12 mouse cellular contexts compared by ENCODE assay signal in the genomic region with DNA sequence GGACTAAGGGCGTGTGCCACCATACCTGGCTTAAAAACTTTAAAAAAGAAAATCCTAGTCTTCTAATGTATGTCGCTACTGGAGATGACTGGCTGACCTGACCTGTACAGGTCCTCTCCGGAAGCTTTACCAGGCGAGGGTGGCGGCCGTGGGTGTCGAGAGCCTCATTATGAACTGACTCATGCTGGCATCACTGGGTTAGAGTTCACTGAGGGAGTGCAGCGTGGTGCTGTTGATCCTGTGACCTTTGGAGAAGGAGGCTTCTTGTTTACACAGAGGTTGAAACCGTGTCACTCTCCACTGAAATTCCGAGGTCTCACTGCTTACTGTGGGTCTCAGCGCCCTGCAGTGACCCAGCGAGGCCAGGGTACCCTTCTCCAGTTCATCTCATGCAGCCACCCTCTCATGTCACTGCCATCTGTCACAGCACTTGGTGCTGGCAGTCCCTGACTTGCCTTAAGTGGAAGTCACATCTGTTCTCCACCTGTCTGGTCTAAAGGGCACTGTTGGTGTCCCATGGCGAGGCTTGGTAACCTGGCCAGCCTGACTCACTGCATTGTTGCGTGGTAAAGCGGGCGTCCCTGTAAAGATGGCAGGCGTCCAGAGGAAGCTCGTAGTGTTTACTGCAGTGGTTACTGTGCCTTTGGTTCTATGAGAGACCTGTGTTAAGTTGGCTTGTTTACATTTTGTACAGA. TPM values are rescaled to one million over a fixed set of nuclear protein-coding genes. Genes with fewer than 3 reads are reported as not detected.
DNase-seq lines count a peak whose midpoint lies in the region; ATAC-seq and TF ChIP-seq lines count a peak whose summit lies in the region.
"Had no signal": no experiment of that assay in that cellular context is flagged by ENCODE, and none has a peak within 500 bp of the region (broad histone marks: within the 10 kb centered on the region; RNA-seq: fewer than 3 reads in every experiment).

No protein-coding gene starts in this region.

- H3K27ac ChIP-seq in limb, embryonic 12.5 days: no peak overlapping the region
- no peak overlapping the region for H3K27ac ChIP-seq in limb, embryonic 10.5 days
- H3K27ac ChIP-seq in liver, embryonic 14.5 days: no peak overlapping the region
- H3K27ac ChIP-seq in stomach, postnatal 0 days (replicated peaks): peak overlapping the region; percentile 70
- no peak overlapping the region for H3K27ac ChIP-seq in forebrain, embryonic 13.5 days
- H3K27ac ChIP-seq: heart, embryonic 15.5 days; hindbrain, postnatal 0 days had no signal

- H3K9ac ChIP-seq in limb, embryonic 12.5 days (replicated peaks): 0 out of 2 replicates have a peak overlapping the region, but pooled peaks have one; percentile 14
- no peak overlapping the region for H3K9ac ChIP-seq in liver, embryonic 14.5 days (replicated peaks)
- no peak overlapping the region for H3K9ac ChIP-seq in stomach, postnatal 0 days (ENCODE audit: low read length)
- H3K9ac ChIP-seq in forebrain, embryonic 13.5 days: no peak overlapping the region
- H3K9ac ChIP-seq: heart, embryonic 15.5 days; lung, embryonic 14.5 days had no signal

- H3K4me1 ChIP-seq in limb, embryonic 12.5 days (replicated peaks): peaks cover 10% of the 10 kb centered on the region
- H3K4me1 ChIP-seq in limb, embryonic 10.5 days: 0 out of 2 replicates have a peak, but pooled peaks cover 10% of the 10 kb centered on the region
- H3K4me1 ChIP-seq in liver, embryonic 14.5 days (replicated peaks; ENCODE audit: control insufficient read depth in 2 of 2, insufficient read depth in 2 of 2, low read length in 1 of 2): peaks cover 0 to 6% of the 10 kb centered on the region in 2 experiments; a peak in 2 of 4 replicates
- H3K4me1 ChIP-seq in stomach, postnatal 0 days (replicated peaks; ENCODE audit: control insufficient read depth, insufficient read depth): no peaks in the 10 kb centered on the region
- H3K4me1 ChIP-seq in forebrain, embryonic 13.5 days: peaks cover 11% of the 10 kb centered on the region; the same call in 1 of the 2 replicates

- no peak overlapping the region for H3K4me3 ChIP-seq in limb, embryonic 12.5 days (replicated peaks)
- no peak overlapping the region for H3K4me3 ChIP-seq in limb, embryonic 10.5 days
- no peak overlapping the region for H3K4me3 ChIP-seq in liver, embryonic 14.5 days (ENCODE audit: insufficient read depth in 1 of 2, low read depth in 2 of 2, low read length in 2 of 2)
- H3K4me3 ChIP-seq in stomach, postnatal 0 days (ENCODE audit: low read depth, low read length): no peak overlapping the region
- H3K4me3 ChIP-seq in forebrain, embryonic 13.5 days: no peak overlapping the region
- H3K4me3 ChIP-seq: heart, embryonic 15.5 days had no signal

- intact Hi-C loops in heart, postnatal 36 days (cut with DNase I): no loop called here

- TF ChIP-seq CTCF in liver, embryonic 14.5 days (IDR thresholded peaks at IDR 0.05; ENCODE audit: low read depth): no peak
- no peak for TF ChIP-seq CTCF in stomach, postnatal 0 days (IDR thresholded peaks at IDR 0.05; ENCODE audit: low read depth)

- DNase-seq in limb, embryonic 10.5 days (ENCODE audit: low spot score): no peak
- DNase-seq in gastrocnemius, adult 8-10 months (ENCODE audit: low spot score in 2 of 2): peak; percentile 43 to 70
- DNase-seq in liver, embryonic 14.5 days (ENCODE audit: low read depth in 3 of 3, low spot score in 3 of 3): no peak
- peak; percentile 74 for DNase-seq in stomach, postnatal 0 days (ENCODE audit: low spot score)
- no peak for DNase-seq in heart, adult 8-10 months (ENCODE audit: low spot score)
- DNase-seq in heart, postnatal 36 days: no peak
- DNase-seq: kidney, postnatal 4 days; lung, embryonic 14.5 days had no signal

- no peak overlapping the region for H3K4me2 ChIP-seq in limb, embryonic 12.5 days
- no peak overlapping the region for H3K4me2 ChIP-seq in liver, embryonic 14.5 days (ENCODE audit: low read depth)
- H3K4me2 ChIP-seq in stomach, postnatal 0 days (replicated peaks; ENCODE audit: low read depth): no peak overlapping the region
- H3K4me2 ChIP-seq in forebrain, embryonic 13.5 days: no peak overlapping the region
- H3K4me2 ChIP-seq: heart, embryonic 15.5 days; lung, embryonic 14.5 days had no signal

- H3K9me3 ChIP-seq in limb, embryonic 12.5 days: no peaks in the 10 kb centered on the region
- no peaks in the 10 kb centered on the region for H3K9me3 ChIP-seq in limb, embryonic 10.5 days (replicated peaks)
- no peaks in the 10 kb centered on the region for H3K9me3 ChIP-seq in liver, embryonic 14.5 days (ENCODE audit: control insufficient read depth, low read length)
- no peaks in the 10 kb centered on the region for H3K9me3 ChIP-seq in stomach, postnatal 0 days (ENCODE audit: control insufficient read depth, low read length)
- H3K9me3 ChIP-seq in forebrain, embryonic 13.5 days (replicated peaks): no peaks in the 10 kb centered on the region
- H3K9me3 ChIP-seq: heart, embryonic 15.5 days had no signal

- H3K27me3 ChIP-seq in limb, embryonic 12.5 days: no peaks in the 10 kb centered on the region
- no peaks in the 10 kb centered on the region for H3K27me3 ChIP-seq in limb, embryonic 10.5 days (ENCODE audit: low read depth, poor library complexity, severe bottlenecking)
- no peaks in the 10 kb centered on the region for H3K27me3 ChIP-seq in liver, embryonic 14.5 days (ENCODE audit: control insufficient read depth, insufficient read depth, low read length)
- no peaks in the 10 kb centered on the region for H3K27me3 ChIP-seq in stomach, postnatal 0 days (ENCODE audit: control insufficient read depth, insufficient read depth, low read length)
- H3K27me3 ChIP-seq in forebrain, embryonic 13.5 days: no peaks in the 10 kb centered on the region
- H3K27me3 ChIP-seq: heart, embryonic 15.5 days had no signal

- no peak for ATAC-seq in limb, embryonic 12.5 days (ENCODE audit: insufficient number of reproducible peaks, insufficient read depth, low FRiP score, low TSS enrichment, low read depth)
- ATAC-seq in liver, embryonic 14.5 days (ENCODE audit: insufficient read depth): peak; percentile 34; the same call in 1 of the 2 replicates
- ATAC-seq in stomach, postnatal 0 days (ENCODE audit: low FRiP score, low TSS enrichment): peak; percentile 84
- no peak for ATAC-seq in forebrain, embryonic 13.5 days
- ATAC-seq: hindbrain, postnatal 0 days had no signal

- TF ChIP-seq EP300 in liver, embryonic 14.5 days (IDR thresholded peaks at IDR 0.05; ENCODE audit: low read depth): no peak
- TF ChIP-seq EP300 in stomach, postnatal 0 days (optimal IDR thresholded peaks at IDR 0.05): no peak

- WGBS in limb, embryonic 12.5 days: 73% methylated on average over 18 of the region's 18 CpGs
- WGBS in limb, embryonic 10.5 days: 80% methylated on average over 18 of the region's 18 CpGs
- WGBS in liver, embryonic 14.5 days (ENCODE audit: insufficient replicate concordance): 72% methylated on average over 18 of the region's 18 CpGs
- WGBS in stomach, postnatal 0 days: 60% methylated on average over 18 of the region's 18 CpGs
- 87% methylated on average over 18 of the region's 18 CpGs for WGBS in forebrain, embryonic 13.5 days

- no peaks in the 10 kb centered on the region for H3K36me3 ChIP-seq in limb, embryonic 12.5 days
- H3K36me3 ChIP-seq in limb, embryonic 10.5 days: no peaks in the 10 kb centered on the region
- no peaks in the 10 kb centered on the region for H3K36me3 ChIP-seq in liver, embryonic 14.5 days (replicated peaks; ENCODE audit: control insufficient read depth, insufficient read depth, low read depth)
- 0 out of 2 replicates have a peak, but pooled peaks cover 6% of the 10 kb centered on the region for H3K36me3 ChIP-seq in stomach, postnatal 0 days (ENCODE audit: control insufficient read depth, insufficient read depth, low read length)
- peaks cover 12% of the 10 kb centered on the region; the same call in 1 of the 2 replicates for H3K36me3 ChIP-seq in forebrain, embryonic 13.5 days (ENCODE audit: poor library complexity, severe bottlenecking)
- H3K36me3 ChIP-seq: heart, embryonic 15.5 days had no signal

RNA-seq across cellular contexts. Expression of gene Dop1b, which starts 21.3 kb away (rescaled TPM):
- 9.6 and 11.2 TPM in 2 replicates for polyA plus RNA-seq in limb, embryonic 12.5 days (2016; fragmentation: Nextera tagmentation; extraction: Ambion mirVana)
- polyA plus RNA-seq in limb, embryonic 10.5 days (2016; fragmentation: Nextera tagmentation; extraction: Ambion mirVana): 3.4 and 5.3 TPM in 2 replicates
- 10 to 100 TPM; 39.7 to 52.0 (median 48.4) TPM for total RNA-seq in gastrocnemius, adult 8-10 months (2022)
- 11.8 and 13.4 TPM in 2 replicates for polyA plus RNA-seq in liver, embryonic 14.5 days (2012; rRNA removed)
- polyA plus RNA-seq in liver, embryonic 14.5 days (2014; fragmentation: Nextera tagmentation; extraction: Ambion mirVana): 11.6 and 14.4 TPM in 2 replicates
- polyA plus RNA-seq in stomach, postnatal 0 days (2015; fragmentation: Nextera tagmentation; extraction: Ambion mirVana): 20.1 and 20.9 TPM in 2 replicates
- polyA plus RNA-seq in forebrain, embryonic 13.5 days (2015; fragmentation: Nextera tagmentation; extraction: Ambion mirVana): 17.1 and 18.3 TPM in 2 replicates
- 10 to 100 TPM; 16.6 to 19.7 (median 16.8) TPM for total RNA-seq in heart, adult 8-10 months (2022)
- total RNA-seq in heart, postnatal 36 days (2021): 10 to 100 TPM; 16.8 to 18.1 TPM

RNA-seq across cellular contexts. Expression of gene Cbr3, which starts 50.0 kb away (rescaled TPM):
- 1.3 and 1.9 TPM in 2 replicates for polyA plus RNA-seq in limb, embryonic 12.5 days (2016; fragmentation: Nextera tagmentation; extraction: Ambion mirVana)
- 0.60 and 0.93 TPM in 2 replicates for polyA plus RNA-seq in limb, embryonic 10.5 days (2016; fragmentation: Nextera tagmentation; extraction: Ambion mirVana)
- 1 to 10 TPM in 3 of 4 experiments, under 1 TPM in 1; 0.89 to 1.6 (median 1.4) TPM for total RNA-seq in gastrocnemius, adult 8-10 months (2022)
- polyA plus RNA-seq in liver, embryonic 14.5 days (2012; rRNA removed): 0.32 TPM in 2 replicates
- polyA plus RNA-seq in liver, embryonic 14.5 days (2014; fragmentation: Nextera tagmentation; extraction: Ambion mirVana): 0.24 and 0.28 TPM in 2 replicates
- polyA plus RNA-seq in stomach, postnatal 0 days (2015; fragmentation: Nextera tagmentation; extraction: Ambion mirVana): 208 and 229 TPM in 2 replicates
- 0.15 TPM in 1 of 2 replicates, not detected in the other for polyA plus RNA-seq in forebrain, embryonic 13.5 days (2015; fragmentation: Nextera tagmentation; extraction: Ambion mirVana)
- 1 to 10 TPM; 1.4 to 3.2 (median 2.4) TPM for total RNA-seq in heart, adult 8-10 months (2022)
- total RNA-seq in heart, postnatal 36 days (2021): 1 to 10 TPM; 2.9 to 3.6 TPM

Comparison
In these comparisons a context has a peak if more than half of its experiments do, and no peak if none do; other contexts are left out.
1. ATAC-seq: peak in liver, embryonic 14.5 days (single experiment) and stomach, postnatal 0 days (single experiment); none in limb, embryonic 12.5 days (single experiment) and forebrain, embryonic 13.5 days (single experiment).
2. DNase-seq: peak in gastrocnemius, adult 8-10 months (2 of 2) and stomach, postnatal 0 days (single experiment); none in limb, embryonic 10.5 days (single experiment), liver, embryonic 14.5 days (0 of 3), heart, adult 8-10 months (single experiment) and heart, postnatal 36 days (0 of 2).
3. RNA of gene Cbr3, which starts 50.0 kb away (polyA plus RNA-seq): 208 to 229 TPM in stomach, postnatal 0 days; 1.3 to 1.9 TPM in limb, embryonic 12.5 days, 0.60 to 0.93 TPM in limb, embryonic 10.5 days, 0.24 to 0.32 TPM in liver, embryonic 14.5 days and 0.15 TPM in forebrain, embryonic 13.5 days; every median in the first group is over 10 times any median in the second.